Mouse (Mus musculus) heart, postnatal 0 days (tissue): ENCODE data around the gene Slc23a3. TPM values are rescaled to one million over a fixed set of nuclear protein-coding genes. Genes with fewer than 3 reads are reported as not detected.

Experiments used
- ATAC-seq: fragments of 200-750 bp; cut with Nextera tagmentation; 2 replicates; pipeline ENCODE4 v1.8.0; 2017; ENCODE audit warnings: low read depth, moderate number of reproducible peaks, moderate library complexity; ENCODE audit not compliant: insufficient read depth
- DNase-seq: peaks from one replicate; pipeline ENCODE4 v3.0.0-alpha.2; 2016; ENCODE audit warnings: low spot score
- H3K27ac ChIP-seq: fragments of 300-500 bp; sonication (generic); 2 replicates; pipeline ENCODE4 v1.5.1; 2014; ENCODE audit warnings: low read depth, mild to moderate bottlenecking
- H3K27me3 ChIP-seq: fragments of 300-500 bp; sonication (generic); 2 replicates; pipeline ENCODE4 v1.6.1; 2014; ENCODE audit warnings: low read length, mixed read lengths; ENCODE audit not compliant: control insufficient read depth, insufficient read depth
- H3K36me3 ChIP-seq: fragments of 300-500 bp; sonication (generic); replicated peaks from 2 replicates; pipeline ENCODE4 v1.6.1; 2014; ENCODE audit warnings: low read length, mixed read lengths; ENCODE audit not compliant: control insufficient read depth, insufficient read depth
- H3K4me1 ChIP-seq: fragments of 300-500 bp; sonication (generic); 2 replicates; pipeline ENCODE4 v1.6.1; 2014; ENCODE audit warnings: antibody characterized with exemption; ENCODE audit not compliant: control insufficient read depth, insufficient read depth
- H3K4me2 ChIP-seq: fragments of 300-500 bp; sonication (generic); 2 replicates; pipeline ENCODE4 v1.6.1; 2014; ENCODE audit warnings: low read depth, mild to moderate bottlenecking, low read length, moderate library complexity
- H3K4me3 ChIP-seq: fragments of 300-500 bp; sonication (generic); 2 replicates; pipeline ENCODE4 v1.5.1; 2014; ENCODE audit warnings: low read depth, low read length
- H3K9ac ChIP-seq: fragments of 300-500 bp; sonication (generic); replicated peaks from 2 replicates; pipeline ENCODE4 v1.6.1; 2014; ENCODE audit warnings: low read depth, low read length, mixed read lengths
- H3K9me3 ChIP-seq: fragments of 300-500 bp; sonication (generic); replicated peaks from 2 replicates; pipeline ENCODE4 v1.6.1; 2016; ENCODE audit warnings: low read length; ENCODE audit not compliant: control insufficient read depth
- CTCF ChIP-seq: IDR thresholded peaks from 2 replicates; pipeline ENCODE4 v1.5.1; 2016; ENCODE audit warnings: antibody characterized with exemption, control low read depth, low read depth
- EP300 ChIP-seq: IDR thresholded peaks from 2 replicates; pipeline ENCODE4 v1.6.1; 2016; ENCODE audit warnings: antibody characterized with exemption, low read depth
- WGBS: fragments of 180-500 bp; shearing (Covaris S2); extraction: QIAGEN DNeasy Blood & Tissue Kit; methylation state at CpG from one replicate; pipeline ENCODE4 v1.1.7; 2014; 5-methylcytosine and 5-hydroxymethylcytosine counted together
- polyA plus RNA-seq: library from polyadenylated mRNA; unstranded; fragments of >200 nt; fragmentation: Nextera tagmentation; extraction: Ambion mirVana; gene quantifications from 2 replicates; pipeline ENCODE4 v1.2.1, GENCODE M21; 2015
- total RNA-seq: library from RNA; depleted of rRNA; stranded (reverse); fragments of >200 nt; gene quantifications from 2 replicates; pipeline ENCODE4 v1.2.3, GENCODE M21; 2014; ENCODE audit warnings: low replicate concordance; rRNA removed

Slc23a3 gene
- total RNA-seq (0.73 and 4.0 TPM in 2 replicates), polyA plus RNA-seq (1.3 and 2.1 TPM in 2 replicates)

DNA sequence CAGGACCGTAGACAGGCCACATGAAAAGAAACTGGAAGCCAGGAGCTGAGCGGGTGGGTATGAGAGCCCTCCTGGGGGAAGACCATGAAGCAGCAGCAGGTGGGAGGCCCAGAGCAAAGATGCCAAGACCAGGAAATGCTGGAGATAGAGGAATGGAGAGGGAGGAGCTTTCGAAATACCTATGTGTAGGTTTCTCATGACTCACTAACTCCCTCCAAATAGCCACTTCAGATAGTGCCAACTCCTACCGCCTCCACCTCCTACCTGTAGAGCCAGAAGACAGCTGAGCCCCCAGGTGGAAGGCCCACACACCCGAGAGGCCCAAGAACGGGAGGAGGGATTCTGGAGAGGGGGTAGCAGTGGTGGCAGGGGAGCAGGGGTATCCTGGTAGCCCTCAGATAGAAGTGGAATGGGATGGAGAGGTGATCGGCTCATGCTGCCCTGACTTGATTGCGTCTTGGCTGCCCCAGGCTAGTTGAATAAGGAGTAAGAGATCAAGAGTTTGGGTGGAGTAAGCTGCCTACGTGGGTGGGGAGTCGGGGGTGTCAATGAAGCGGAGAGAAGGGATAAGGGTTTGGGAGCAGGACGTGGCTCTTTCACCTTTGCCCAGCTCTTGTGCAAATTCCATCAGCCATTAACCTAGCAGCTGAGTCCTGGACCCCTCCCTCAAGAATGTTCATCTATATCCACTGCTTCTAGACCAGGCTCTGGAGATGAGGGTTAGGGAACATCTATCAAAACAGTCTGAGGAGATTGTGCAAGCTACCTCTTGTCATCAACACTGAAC, at the start of gene Slc23a3:
Gene Slc23a3 (minus strand): TSS at position 470 of the 787 bp plus-strand sequence.
- peaks cover 34% of the 10 kb centered on the region for H3K36me3 ChIP-seq
- H3K9ac ChIP-seq: no peak within 1 kb of the TSS
- DNase-seq (no peak), ATAC-seq (no peak)
- no peaks in the 10 kb centered on the region for H3K4me1 ChIP-seq
- H3K27ac ChIP-seq: no peak within 1 kb of the TSS
- no peak within 1 kb of the TSS for H3K4me2 ChIP-seq
- no peaks in the 10 kb centered on the region for H3K27me3 ChIP-seq
- TF ChIP-seq CTCF: no peak
- TF ChIP-seq EP300: no peak
- H3K9me3 ChIP-seq: no peaks in the 10 kb centered on the region
- 53% methylated on average over 12 of the region's 12 CpGs for WGBS
- no peak within 1 kb of the TSS for H3K4me3 ChIP-seq

- TF ChIP-seq EP300 (no peak), CTCF (no peak; the same call in 1 of the 2 replicates)
- WGBS: 78% methylated on average over 4 of the region's 4 CpGs
- H3K27ac ChIP-seq: no peak overlapping the region
- H3K4me1 ChIP-seq: peaks cover 9% of the 10 kb centered on the region; the same call in 1 of the 2 replicates
- H3K27me3 ChIP-seq: no peaks in the 10 kb centered on the region
- DNase-seq (no peak), ATAC-seq (no peak)
- H3K9ac ChIP-seq: no peak overlapping the region
- peaks cover 61% of the 10 kb centered on the region for H3K36me3 ChIP-seq
- no peak overlapping the region for H3K4me2 ChIP-seq
- no peak overlapping the region for H3K4me3 ChIP-seq
- no peaks in the 10 kb centered on the region for H3K9me3 ChIP-seq
Measured at GRCm38 (mm10) chr1:75182160-75182559, 48.5 kb upstream of the Slc23a3 start.

- H3K9ac ChIP-seq: no peak overlapping the region
Measured at GRCm38 (mm10) chr1:75181377-75181870, 47.7 kb upstream of the Slc23a3 start.

GRCm38 (mm10) chr1:75180741-75181140, 47.1 kb upstream of the Slc23a3 start:
- peaks cover 9% of the 10 kb centered on the region; the same call in 1 of the 2 replicates for H3K4me1 ChIP-seq
- no peak overlapping the region for H3K27ac ChIP-seq
- ATAC-seq (no peak), DNase-seq (no peak)
- no peak overlapping the region for H3K4me3 ChIP-seq
- no peaks in the 10 kb centered on the region for H3K9me3 ChIP-seq
- no peak for TF ChIP-seq EP300
- TF ChIP-seq CTCF: no peak
- H3K36me3 ChIP-seq: peaks cover 50% of the 10 kb centered on the region
- peak overlapping the region; percentile 90 for H3K4me2 ChIP-seq
- 38% methylated on average over 6 of the region's 7 CpGs for WGBS
- no peaks in the 10 kb centered on the region for H3K27me3 ChIP-seq
- H3K9ac ChIP-seq: no peak overlapping the region

More at GRCm38 (mm10) chr1:75181377-75181870, 47.7 kb upstream of the Slc23a3 start:
- ATAC-seq (no peak), DNase-seq (no peak)
- no peak overlapping the region for H3K27ac ChIP-seq
- no peaks in the 10 kb centered on the region for H3K9me3 ChIP-seq
- 80% methylated on average over 4 of the region's 4 CpGs for WGBS
- TF ChIP-seq CTCF (no peak), EP300 (no peak)
- no peak overlapping the region for H3K4me3 ChIP-seq
- peaks cover 55% of the 10 kb centered on the region for H3K36me3 ChIP-seq
- no peak overlapping the region for H3K4me2 ChIP-seq
- peaks cover 9% of the 10 kb centered on the region; the same call in 1 of the 2 replicates for H3K4me1 ChIP-seq
- H3K27me3 ChIP-seq: no peaks in the 10 kb centered on the region

DNA sequence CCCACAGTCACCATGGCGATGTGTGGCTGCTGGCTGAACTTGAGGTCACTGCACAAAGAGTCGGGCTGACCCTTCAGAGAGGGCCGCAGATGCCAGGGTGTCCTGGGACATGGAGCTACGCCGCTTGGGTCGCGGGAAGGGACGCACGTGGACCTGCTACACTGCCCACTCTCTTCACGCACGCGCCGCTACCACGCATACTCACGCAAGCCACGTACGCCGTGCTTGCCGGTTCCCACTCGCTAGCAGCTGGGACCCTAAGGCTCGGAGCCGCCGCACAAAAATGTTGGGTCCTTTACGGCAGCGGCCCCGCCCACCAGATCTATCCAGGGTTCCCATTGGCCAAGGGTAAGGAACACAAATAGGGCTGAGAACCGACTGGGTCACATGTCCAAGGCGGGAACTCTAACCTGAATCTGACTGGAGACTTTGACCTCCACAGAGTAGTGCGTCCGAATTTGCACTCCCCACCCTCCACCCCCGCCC, 46.5 kb upstream of the Slc23a3 start, which contains the start of gene Abcb6:
Gene Abcb6 (minus strand): TSS at position 288 of the 486 bp plus-strand sequence.
- WGBS: under 1% methylated on average over 31 of the region's 31 CpGs
- peak within 1 kb of the TSS; percentile 90 for H3K4me2 ChIP-seq
- peaks cover 9% of the 10 kb centered on the region; the same call in 1 of the 2 replicates for H3K4me1 ChIP-seq
- peak within 1 kb of the TSS; percentile 27 for H3K9ac ChIP-seq
- peak; percentile 91 for DNase-seq
- no peaks in the 10 kb centered on the region for H3K27me3 ChIP-seq
- TF ChIP-seq CTCF (no peak), EP300 (0 out of 2 replicates have a peak, but pooled peaks have one; percentile 37)
- H3K36me3 ChIP-seq: peaks cover 50% of the 10 kb centered on the region
- 0 out of 2 replicates have a peak within 1 kb of the TSS, but pooled peaks have one; percentile 8 for H3K27ac ChIP-seq
- H3K9me3 ChIP-seq: no peaks in the 10 kb centered on the region
- peak within 1 kb of the TSS; percentile 55 for H3K4me3 ChIP-seq
- peak; percentile 92 for ATAC-seq
